Mouse (Mus musculus) 416B (cell line): Measurements from ENCODE around the gene Slc34a1.
A peak's percentile ranks its signal among the peaks of the same experiment; 100 is the strongest.

Source experiments
- DNase-seq: peaks from one replicate; pipeline ENCODE4 v3.0.0; 2011; ENCODE audit warnings: low read depth

The Slc34a1 gene

GRCm38 (mm10) chr13:55404853-55405782 is 7.1 kb downstream of the Slc34a1 start:
- peak; percentile 97 for DNase-seq

GRCm38 (mm10) chr13:55405783-55406390 is 7.9 kb downstream of the Slc34a1 start:
- DNase-seq: no peak

GRCm38 (mm10) chr13:55407341-55407740 is 9.4 kb downstream of the Slc34a1 start:
- DNase-seq: no peak

GRCm38 (mm10) chr13:55408546-55409120 is 10.6 kb downstream of the Slc34a1 start:
- no peak for DNase-seq

GRCm38 (mm10) chr13:55411826-55412225 is 13.8 kb downstream of the Slc34a1 start:
- DNase-seq: no peak

GRCm38 (mm10) chr13:55412643-55413307 is 14.8 kb downstream of the Slc34a1 start:
- DNase-seq: no peak

GRCm38 (mm10) chr13:55413333-55413732 is 15.3 kb downstream of the Slc34a1 start:
- DNase-seq: peak; percentile 97

- no peak for DNase-seq
Observed at GRCm38 (mm10) chr13:55414743-55415380, 16.9 kb downstream of the Slc34a1 start, which contains the start of gene Pfn3. TSS of gene Pfn3 (minus strand) at chr13:55415232.

GRCm38 (mm10) chr13:55418004-55418403 is 20.0 kb downstream of the Slc34a1 start:
- peak; percentile 96 for DNase-seq

- DNase-seq: no peak
Observed at GRCm38 (mm10) chr13:55419142-55419541, 21.2 kb downstream of the Slc34a1 start.

- DNase-seq: no peak
Observed at GRCm38 (mm10) chr13:55420018-55420932, 22.3 kb downstream of the Slc34a1 start.

GRCm38 (mm10) chr13:55420933-55421800 is 23.2 kb downstream of the Slc34a1 start:
- no peak for DNase-seq

GRCm38 (mm10) chr13:55426613-55427012 is 28.6 kb downstream of the Slc34a1 start, which contains the start of gene F12:
TSS of gene F12 (minus strand) at chr13:55426793.
- DNase-seq: no peak

GRCm38 (mm10) chr13:55429226-55429888 is 31.4 kb downstream of the Slc34a1 start:
- DNase-seq: peak; percentile 98

- DNase-seq: no peak
Observed at GRCm38 (mm10) chr13:55430566-55430965, 32.6 kb downstream of the Slc34a1 start.

- DNase-seq: peak; percentile 80
Observed at GRCm38 (mm10) chr13:55431889-55432685, 34.1 kb downstream of the Slc34a1 start.

GRCm38 (mm10) chr13:55437111-55437629 is 39.2 kb downstream of the Slc34a1 start:
- DNase-seq: peak; percentile 48

GRCm38 (mm10) chr13:55443799-55444285 is 45.9 kb downstream of the Slc34a1 start:
- DNase-seq: no peak
